Mouse (Mus musculus) MEL (cell line): ENCODE results near the gene Rnf123. TPM values are rescaled to one million over a fixed set of nuclear protein-coding genes. Genes with fewer than 3 reads are reported as not detected.

Experiments
- DNase-seq: peaks from one replicate; pipeline ENCODE4 v3.0.0; 2011; ENCODE audit warnings: low read depth, low spot score
- H3K27ac ChIP-seq: 2 replicates; pipeline ENCODE4 v1.5.1; 2012; ENCODE audit warnings: low read depth, mild to moderate bottlenecking, control low read depth, low read length, moderate library complexity; ENCODE audit not compliant: control insufficient read depth
- H3K27me3 ChIP-seq, 2 experiments: fragments of 150-350 bp in 1 of 2; sonication (generic) in 1 of 2; 2 replicates each; pipeline ENCODE4 v1.6.1; 2012; ENCODE audit warnings: low read length in 2 of 2, mild to moderate bottlenecking in 2 of 2, improper control_type of control experiment in 1 of 2, moderate library complexity in 1 of 2; ENCODE audit not compliant: insufficient read depth in 2 of 2, control insufficient read depth in 1 of 2
- H3K36me3 ChIP-seq, 2 experiments: 2 replicates each; pipeline ENCODE4 v1.6.1; 2012 to 2014; ENCODE audit warnings: low read length in 2 of 2, improper control_type of control experiment in 1 of 2, inconsistent platforms in 1 of 2, mild to moderate bottlenecking in 1 of 2; ENCODE audit not compliant: insufficient read depth in 2 of 2, control insufficient read depth in 1 of 2
- H3K4me1 ChIP-seq, 2 experiments: fragments of 150-350 bp in 1 of 2; sonication (generic) in 1 of 2; 2 replicates each; pipeline ENCODE4 v1.6.1; 2012; ENCODE audit warnings: low read length in 2 of 2, improper control_type of control experiment in 1 of 2, mild to moderate bottlenecking in 1 of 2; ENCODE audit not compliant: insufficient read depth in 2 of 2, control insufficient read depth in 1 of 2
- H3K4me3 ChIP-seq, 2 experiments: fragments of 150-350 bp in 1 of 2; sonication (generic) in 1 of 2; 2 replicates each; pipeline ENCODE4 v1.5.1; 2012; ENCODE audit warnings: low read depth in 2 of 2, low read length in 2 of 2, mild to moderate bottlenecking in 2 of 2, moderate library complexity in 2 of 2, control low read depth in 1 of 2, improper control_type of control experiment in 1 of 2; ENCODE audit not compliant: control insufficient read depth in 1 of 2, insufficient read depth in 1 of 2
- H3K79me2 ChIP-seq: 2 replicates; pipeline ENCODE4 v1.6.1; 2012; ENCODE audit warnings: mild to moderate bottlenecking, low read length, moderate library complexity; ENCODE audit not compliant: control insufficient read depth, poor library complexity, insufficient read depth
- H3K9ac ChIP-seq: 2 replicates; pipeline ENCODE4 v1.6.1; 2012; ENCODE audit warnings: low read depth, mild to moderate bottlenecking, control low read depth, low read length, moderate library complexity; ENCODE audit not compliant: control insufficient read depth, poor library complexity, severe bottlenecking
- H3K9me3 ChIP-seq: fragments of 150-350 bp; sonication (generic); replicated peaks from 2 replicates; pipeline ENCODE4 v1.6.1; 2012; ENCODE audit warnings: mild to moderate bottlenecking, low read length, improper control_type of control experiment, moderate library complexity; ENCODE audit not compliant: insufficient read depth
- BHLHE40 ChIP-seq: IDR thresholded peaks from 2 replicates; pipeline ENCODE4 v1.6.1; 2012; ENCODE audit warnings: low read depth, mild to moderate bottlenecking, inconsistent platforms, low read length, improper control_type of control experiment, borderline replicate concordance
- CHD1 ChIP-seq: IDR thresholded peaks from 2 replicates; pipeline ENCODE4 v1.6.1; 2012; ENCODE audit warnings: low read depth, mild to moderate bottlenecking, inconsistent platforms, low read length, improper control_type of control experiment
- CTCF ChIP-seq, 3 experiments: IDR thresholded peaks in 2 of 3; conservative IDR thresholded peaks in 1 of 3; 2 replicates each; pipeline ENCODE4 v1.5.1; 2011 to 2012; ENCODE audit warnings: low read length in 3 of 3, low read depth in 2 of 3, mild to moderate bottlenecking in 2 of 3, improper control_type of control experiment in 1 of 3, inconsistent platforms in 1 of 3, mixed read lengths in 1 of 3, moderate library complexity in 1 of 3; ENCODE audit not compliant: control insufficient read depth in 1 of 3, insufficient read depth in 1 of 3, poor library complexity in 1 of 3, severe bottlenecking in 1 of 3
- E2F4 ChIP-seq: IDR thresholded peaks from 2 replicates; pipeline ENCODE4 v1.6.1; 2011; ENCODE audit warnings: low read depth, low read length, improper control_type of control experiment, borderline replicate concordance
- ELF1 ChIP-seq: IDR thresholded peaks from 2 replicates; pipeline ENCODE4 v1.6.1; 2014; ENCODE audit warnings: low read depth, mild to moderate bottlenecking, inconsistent platforms, low read length, improper control_type of control experiment, moderate library complexity
- EP300 ChIP-seq, 2 experiments: IDR thresholded peaks; 2 replicates each; pipeline ENCODE4 v1.6.1; 2011; ENCODE audit warnings: improper control_type of control experiment in 2 of 2, low read length in 2 of 2, low read depth in 1 of 2, mild to moderate bottlenecking in 1 of 2
- ETS1 ChIP-seq: IDR thresholded peaks from 2 replicates; pipeline ENCODE4 v1.6.1; 2012; ENCODE audit warnings: low read depth, mild to moderate bottlenecking, inconsistent platforms, low read length, improper control_type of control experiment, moderate library complexity
- GABPA ChIP-seq: IDR thresholded peaks from 2 replicates; pipeline ENCODE4 v1.6.1; 2012; ENCODE audit warnings: low read depth, mild to moderate bottlenecking, inconsistent platforms, low read length, improper control_type of control experiment, moderate library complexity
- GATA1 ChIP-seq: IDR thresholded peaks from 2 replicates; pipeline ENCODE4 v1.6.1; 2011; ENCODE audit warnings: low read depth, low read length, improper control_type of control experiment
- KAT2A ChIP-seq: conservative IDR thresholded peaks from 2 replicates; pipeline ENCODE4 v1.6.1; 2012; ENCODE audit warnings: low read depth, low read length, improper control_type of control experiment, inconsistent platforms
- MAX ChIP-seq: IDR thresholded peaks from 2 replicates; pipeline ENCODE4 v1.6.1; 2011; ENCODE audit warnings: low read length, improper control_type of control experiment
- MAZ ChIP-seq: IDR thresholded peaks from 2 replicates; pipeline ENCODE4 v1.6.1; 2012; ENCODE audit warnings: low read depth, mild to moderate bottlenecking, inconsistent platforms, low read length, improper control_type of control experiment
- MEF2A ChIP-seq: IDR thresholded peaks from 2 replicates; pipeline ENCODE4 v1.6.1; 2014; ENCODE audit warnings: low read depth, mild to moderate bottlenecking, inconsistent platforms, low read length, improper control_type of control experiment; ENCODE audit not compliant: poor library complexity, insufficient replicate concordance, severe bottlenecking; ENCODE audit errors: extremely low read depth
- MXI1 ChIP-seq: IDR thresholded peaks from 2 replicates; pipeline ENCODE4 v1.6.1; 2011; ENCODE audit warnings: mild to moderate bottlenecking, low read depth, low read length, improper control_type of control experiment
- MYB ChIP-seq: IDR thresholded peaks from 2 replicates; pipeline ENCODE4 v1.6.1; 2011; ENCODE audit warnings: mild to moderate bottlenecking, low read depth, low read length, improper control_type of control experiment
- NELFE ChIP-seq: IDR thresholded peaks from 2 replicates; pipeline ENCODE4 v1.6.1; 2011; ENCODE audit warnings: low read depth, low read length, improper control_type of control experiment
- NRF1 ChIP-seq: IDR thresholded peaks from 2 replicates; pipeline ENCODE4 v1.6.1; 2014; ENCODE audit warnings: low read depth, mild to moderate bottlenecking, inconsistent platforms, low read length, improper control_type of control experiment, moderate library complexity; ENCODE audit not compliant: poor library complexity, insufficient read depth, severe bottlenecking
- POLR2A ChIP-seq, 2 experiments: IDR thresholded peaks; 2 replicates each; pipeline ENCODE4 v1.6.1; 2011 to 2012; ENCODE audit warnings: low read length in 2 of 2, mild to moderate bottlenecking in 2 of 2, control low read depth in 1 of 2, improper control_type of control experiment in 1 of 2, low read depth in 1 of 2, moderate library complexity in 1 of 2; ENCODE audit not compliant: control insufficient read depth in 1 of 2, insufficient read depth in 1 of 2, poor library complexity in 1 of 2
- POLR2AphosphoS5 ChIP-seq: IDR thresholded peaks from 2 replicates; pipeline ENCODE4 v1.6.1; 2012; ENCODE audit warnings: low read depth, borderline replicate concordance, mild to moderate bottlenecking, inconsistent platforms, low read length, moderate library complexity, mixed read lengths
- SIN3A ChIP-seq: IDR thresholded peaks from 2 replicates; pipeline ENCODE4 v1.6.1; 2012; ENCODE audit warnings: low read length, improper control_type of control experiment, inconsistent platforms
- TAL1 ChIP-seq: IDR thresholded peaks from 2 replicates; pipeline ENCODE4 v1.6.1; 2012; ENCODE audit warnings: mild to moderate bottlenecking, inconsistent platforms, low read length, moderate library complexity, mixed read lengths
- TBP ChIP-seq: IDR thresholded peaks from 2 replicates; pipeline ENCODE4 v1.8.0; 2011; ENCODE audit warnings: low read depth, low read length, improper control_type of control experiment
- UBTF ChIP-seq: IDR thresholded peaks from 2 replicates; pipeline ENCODE4 v1.6.1; 2012; ENCODE audit warnings: low read depth, mild to moderate bottlenecking, inconsistent platforms, low read length, improper control_type of control experiment, moderate library complexity, borderline replicate concordance; ENCODE audit not compliant: insufficient read depth
- USF2 ChIP-seq, 2 experiments: IDR thresholded peaks; 2 replicates each; pipeline ENCODE4 v1.6.1; 2011 to 2012; ENCODE audit warnings: improper control_type of control experiment in 2 of 2, low read length in 2 of 2, borderline replicate concordance in 1 of 2, inconsistent platforms in 1 of 2, low read depth in 1 of 2, mild to moderate bottlenecking in 1 of 2; ENCODE audit not compliant: insufficient read depth in 1 of 2
- ZKSCAN1 ChIP-seq: IDR thresholded peaks from 2 replicates; pipeline ENCODE4 v1.6.1; 2012; ENCODE audit warnings: low read depth, mild to moderate bottlenecking, inconsistent platforms, low read length, improper control_type of control experiment, moderate library complexity
- polyA plus RNA-seq, 2 experiments: library from polyadenylated mRNA; stranded (reverse) in 1 of 2; unstranded in 1 of 2; fragments of >175 nt in 1 of 2; fragments of >200 nt in 1 of 2; gene quantifications; 2 replicates each; pipeline versions ENCODE4 v1.2.1 to v1.2.4; 2012; ENCODE audit warnings: low replicate concordance in 2 of 2, low read depth in 1 of 2; ENCODE audit not compliant: insufficient read length in 2 of 2, insufficient read depth in 1 of 2, missing spikeins in 1 of 2
- total RNA-seq: library from RNA; depleted of rRNA; stranded (reverse); fragments of 300-350 nt; gene quantifications from 2 replicates; pipeline ENCODE4 v1.2.3, GENCODE M21; 2012

Gene Rnf123
- total and polyA plus RNA-seq, 3 experiments: 28.5 to 74.8 TPM; not detected in 1

- Histone ChIP-seq H3K9me3 (no peaks in the 10 kb centered on the region), H3K27me3 (no peaks in the 10 kb centered on the region), H3K4me1 (peaks cover under 1 to 9% of the 10 kb centered on the region in 2 experiments; a peak in 3 of 4 replicates), H3K9ac (no peak overlapping the region), H3K4me3 (no peak overlapping the region), H3K36me3 (no peaks in the 10 kb centered on the region; a peak in 1 of 4 replicates), H3K27ac (no peak overlapping the region), H3K79me2 (no peaks in the 10 kb centered on the region)
- no peak for DNase-seq
- TF ChIP-seq TAL1 (no peak), ELF1 (no peak), TBP (no peak), KAT2A (no peak), CTCF (IDR thresholded peaks at IDR 0.05 in 2 of 3, conservative IDR thresholded peaks at IDR 0.05 in 1 of 3; ENCODE audit: control insufficient read depth in 1 of 3, insufficient read depth in 1 of 3, low read depth in 2 of 3, low read length in 3 of 3, poor library complexity in 1 of 3, severe bottlenecking in 1 of 3) (no peak), POLR2A (IDR thresholded peaks at IDR 0.05; ENCODE audit: control insufficient read depth in 1 of 2, insufficient read depth in 1 of 2, low read depth in 1 of 2, low read length in 2 of 2, poor library complexity in 1 of 2) (no peak), MAZ (no peak), MYB (no peak), EP300 (IDR thresholded peaks at IDR 0.05; ENCODE audit: low read depth in 1 of 2, low read length in 2 of 2) (no peak), ETS1 (no peak), USF2 (IDR thresholded peaks at IDR 0.05; ENCODE audit: borderline replicate concordance in 1 of 2, insufficient read depth in 1 of 2, low read depth in 1 of 2, low read length in 2 of 2) (no peak), MAX (no peak), SIN3A (no peak), NRF1 (no peak), MXI1 (no peak), CHD1 (no peak), ZKSCAN1 (no peak)
- TF ChIP-seq, all 39 proteins: peak for 0
Observed at GRCm38 (mm10) chr9:108126436-108127180, 43.5 kb upstream of the Rnf123 start.

GRCm38 (mm10) chr9:108125731-108126130, 42.6 kb upstream of the Rnf123 start:
- Histone ChIP-seq H3K79me2 (no peaks in the 10 kb centered on the region), H3K36me3 (peaks cover 0 to 5% of the 10 kb centered on the region in 2 experiments; a peak in 2 of 4 replicates), H3K27me3 (no peaks in the 10 kb centered on the region), H3K9ac (no peak overlapping the region), H3K4me1 (peaks cover 0 to 12% of the 10 kb centered on the region in 2 experiments; a peak in 2 of 4 replicates), H3K4me3 (no peak overlapping the region), H3K27ac (no peak overlapping the region), H3K9me3 (no peaks in the 10 kb centered on the region)
- DNase-seq: no peak
- TF ChIP-seq UBTF (no peak), MAZ (no peak), NELFE (no peak), GATA1 (no peak), BHLHE40 (no peak), MEF2A (no peak), USF2 (IDR thresholded peaks at IDR 0.05; ENCODE audit: borderline replicate concordance in 1 of 2, insufficient read depth in 1 of 2, low read depth in 1 of 2, low read length in 2 of 2) (no peak), E2F4 (no peak), POLR2AphosphoS5 (no peak), GABPA (no peak)
